Mouse (Mus musculus): ENCODE results near the gene Olfr1416. TPM values are rescaled to one million over a fixed set of nuclear protein-coding genes. Genes with fewer than 3 reads are reported as not detected.
A peak's percentile ranks its signal among the peaks of the same experiment; 100 is the strongest.

Olfr1416 gene
- total RNA-seq, 2 experiments from 2014 or later, result not detected

DNA sequence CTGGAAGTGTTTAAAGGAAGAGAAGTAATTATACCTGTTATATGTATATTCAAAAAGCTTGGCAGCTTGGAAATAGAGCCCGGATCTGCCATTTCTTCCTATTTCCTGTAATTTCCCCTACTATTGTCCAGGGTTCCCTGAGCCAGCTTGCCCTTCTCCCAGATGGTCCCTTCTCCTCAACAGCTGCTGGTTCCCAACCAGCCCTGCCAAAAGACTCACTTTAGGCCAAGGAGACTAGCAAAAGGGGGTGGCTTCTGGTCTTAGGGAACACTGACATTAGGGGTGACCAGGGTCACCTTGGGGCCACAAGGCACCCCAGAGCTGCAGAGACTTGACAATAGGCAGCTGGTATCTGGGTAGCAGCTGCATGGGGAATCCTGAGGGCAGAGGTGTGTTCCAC, 49.9 kb downstream of the Olfr1416 start:
- intact Hi-C loops (cut with DNase I), result loop anchor here (5.0 to 10.0 kb wide), 3 partner anchors 58 to 170 kb away; no protein-coding TSS in a partner anchor
- DNase-seq (ENCODE audit: low spot score), result no peak

GRCm38 (mm10) chr1:92432791-92433190, 52.1 kb downstream of the Olfr1416 start:
- DNase-seq (ENCODE audit: low spot score), result no peak

DNA sequence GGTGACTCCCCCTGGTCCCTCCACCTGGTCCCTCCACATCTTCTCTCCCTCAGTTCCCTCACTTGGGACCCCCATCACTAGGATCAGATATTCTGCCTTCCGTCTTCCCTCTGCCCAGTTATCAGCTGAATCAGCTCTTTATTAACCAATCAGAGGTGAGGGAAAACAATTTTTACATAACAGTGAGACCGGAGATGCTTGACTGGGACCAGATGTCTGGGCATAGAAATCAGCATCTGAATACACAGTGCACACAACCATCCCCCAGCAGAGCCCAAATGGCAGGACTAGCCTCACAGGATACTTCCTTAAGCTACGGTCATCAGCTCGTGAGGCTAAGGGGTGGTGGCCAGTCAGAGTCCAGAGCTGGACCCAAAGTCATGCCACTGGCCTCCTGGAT, 52.8 kb downstream of the Olfr1416 start:
- intact Hi-C loops (cut with DNase I), result loop anchor here (10.0 kb wide), 1 partner anchor 167 kb away; no protein-coding TSS in a partner anchor
- DNase-seq (ENCODE audit: low spot score), result no peak

More at GRCm38 (mm10) chr1:92432791-92433190, 52.1 kb downstream of the Olfr1416 start:
- intact Hi-C loops (cut with DNase I), result loop anchor here (10.0 kb wide), 1 partner anchor 168 kb away; no protein-coding TSS in a partner anchor

DNA sequence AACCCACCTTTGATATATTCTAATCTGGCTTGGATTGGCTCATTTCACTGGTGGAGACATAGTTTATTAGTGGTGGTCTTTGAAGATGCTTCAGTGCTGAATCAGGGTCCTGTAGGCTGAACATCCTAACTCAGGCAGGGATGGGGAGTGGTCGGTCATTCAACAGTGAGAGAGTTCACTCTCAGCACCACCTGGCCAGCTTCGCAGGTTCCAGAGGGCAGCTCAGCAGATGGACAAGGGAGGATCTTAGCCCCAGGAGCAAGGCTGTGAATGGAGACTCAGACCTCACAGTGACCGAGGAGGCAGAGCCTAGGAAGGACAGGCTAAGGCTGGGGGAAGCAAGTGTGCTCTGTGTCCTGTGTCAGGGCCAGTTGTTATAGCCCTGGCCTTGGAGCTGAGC, 53.5 kb downstream of the Olfr1416 start:
- DNase-seq (ENCODE audit: low spot score), result no peak
- intact Hi-C loops (cut with DNase I), result loop anchor here (10.0 kb wide), 1 partner anchor 167 kb away; no protein-coding TSS in a partner anchor

GRCm38 (mm10) chr1:92430991-92431390, 53.9 kb downstream of the Olfr1416 start:
- no peak for DNase-seq (ENCODE audit: low spot score)
- intact Hi-C loops (cut with DNase I), result loop anchor here (10.0 kb wide), 1 partner anchor 166 kb away; no protein-coding TSS in a partner anchor

Small RNA genes within 50 kb of the gene (microRNA-seq; reads per million reads assigned to microRNA genes)
- 10.8 reads per million, percentile 25 among the genes with 10 or more reads in this experiment for gene Mir6900

Other genes starting within 250 kb of the Olfr1416 start
- gene Ndufa10, start 11.3 kb downstream of the Olfr1416 start, total RNA-seq (2021), result 1,000 to 10,000 TPM; 1,015 to 1,018 TPM
- gene Olfr1415, start 11.0 kb upstream of the Olfr1416 start, total RNA-seq (2021), result not detected
- not detected for gene Olfr1414, start 33.5 kb upstream of the Olfr1416 start, total RNA-seq (2021)
- not detected for gene Olfr1413, start 86.2 kb upstream of the Olfr1416 start, total RNA-seq (2021)
- gene Olfr1412, start 100.7 kb upstream of the Olfr1416 start, total RNA-seq (2021), result not detected
- not detected for gene Olfr1411, start 109.3 kb upstream of the Olfr1416 start, total RNA-seq (2021)
- gene Olfr1410, start 120.7 kb upstream of the Olfr1416 start, total RNA-seq (2021), result not detected
- not detected for gene Olfr12, start 132.7 kb upstream of the Olfr1416 start, total RNA-seq (2021)
- 100 to 1,000 TPM; 218 to 222 TPM for gene Cops9, start 156.9 kb upstream of the Olfr1416 start, total RNA-seq (2021)
- not detected for gene Otos, start 163.7 kb upstream of the Olfr1416 start, total RNA-seq (2021)